Mouse (Mus musculus) heart, postnatal 4 days (tissue): ENCODE data around the gene Hs3st5. TPM values are rescaled to one million over a fixed set of nuclear protein-coding genes. Genes with fewer than 3 reads are reported as not detected.
"Not testable (repeated sequence)": the region's sequence is repeated elsewhere in the genome, so short reads cannot be mapped to it uniquely, and the experiment has no call there.

Experiments used
- DNase-seq: peaks from one replicate; pipeline ENCODE4 v3.0.0; 2021
- total RNA-seq, 2 experiments: library from RNA; stranded (reverse); gene quantifications; 2 replicates each; pipeline ENCODE4 v1.2.3; 2021

The Hs3st5 gene
- total RNA-seq, 2 experiments from 2014 or later = 0.77 to 1.0 TPM

- no peak for DNase-seq
These were observed 52.1 kb downstream of the Hs3st5 start for GRCm38 (mm10) chr10:36558736-36559135.

- DNase-seq = no peak
These were observed 60.6 kb downstream of the Hs3st5 start for GRCm38 (mm10) chr10:36567258-36567657.

- no peak for DNase-seq
These were observed 65.9 kb downstream of the Hs3st5 start for GRCm38 (mm10) chr10:36572540-36572939.

DNA sequence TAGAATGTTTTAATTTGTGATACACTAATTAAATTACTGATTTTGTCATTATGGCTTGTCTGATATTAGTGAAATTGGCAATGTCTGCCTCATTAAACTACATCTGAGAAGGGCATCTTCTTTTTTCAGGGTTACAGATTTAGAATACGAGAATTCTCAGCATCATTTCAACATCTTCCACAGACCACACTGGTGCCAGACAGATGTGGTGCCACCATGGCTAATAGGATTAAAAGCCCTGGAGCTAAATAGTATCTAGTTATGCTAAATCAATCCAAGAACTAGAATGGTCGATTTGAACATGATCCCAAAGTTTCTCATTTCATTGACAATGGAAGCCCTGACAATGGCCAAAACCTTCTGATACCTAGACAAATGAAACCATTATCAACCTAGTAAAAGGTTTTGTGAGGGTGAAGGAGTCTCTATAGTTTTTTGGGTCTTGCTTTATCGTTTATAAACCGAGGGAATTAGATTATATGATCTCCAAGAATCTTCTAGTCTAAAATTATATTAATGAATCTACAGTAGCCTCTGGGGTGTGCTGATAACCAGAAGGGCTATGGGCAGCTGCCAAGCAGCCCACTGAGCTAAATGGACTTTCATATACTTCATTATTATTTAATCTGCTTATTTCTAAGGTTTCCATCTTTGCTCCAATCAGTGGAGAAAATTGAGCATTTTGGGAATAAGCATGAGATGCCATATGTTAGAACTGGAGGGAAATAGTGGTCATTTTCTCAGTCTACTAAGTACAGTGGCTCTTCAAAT lies 71.9 kb downstream of the Hs3st5 start:
- no peak for DNase-seq

- DNase-seq = no peak
These were observed 103.8 kb downstream of the Hs3st5 start for GRCm38 (mm10) chr10:36610400-36610799.

- not testable (repeated sequence) for DNase-seq
These were observed 104.8 kb downstream of the Hs3st5 start for GRCm38 (mm10) chr10:36611415-36611814.

- no peak for DNase-seq
These were observed 116.4 kb downstream of the Hs3st5 start for GRCm38 (mm10) chr10:36623037-36623436.

DNA sequence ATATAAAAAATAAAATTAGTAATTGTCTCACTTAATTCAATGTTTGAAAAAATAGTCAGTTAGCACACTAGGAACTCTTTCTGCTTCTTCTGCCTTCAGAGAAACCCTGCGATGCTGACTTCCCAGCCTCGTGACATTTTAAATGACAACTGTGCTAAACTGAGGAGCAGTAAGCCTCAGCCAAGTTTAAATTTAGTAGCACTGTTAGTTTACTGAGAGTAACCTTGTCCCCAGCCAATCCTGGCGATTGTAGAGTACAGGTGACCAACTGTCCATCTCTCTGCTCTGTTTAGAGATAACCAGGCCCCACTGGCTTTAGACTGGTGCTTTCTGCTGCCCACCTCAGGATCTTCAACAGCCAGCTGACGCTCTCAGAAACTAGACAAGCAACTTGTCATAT lies 121.3 kb downstream of the Hs3st5 start:
- peak; percentile 10 for DNase-seq

- DNase-seq = no peak
These were observed 125.1 kb downstream of the Hs3st5 start for GRCm38 (mm10) chr10:36631746-36632145.

DNA sequence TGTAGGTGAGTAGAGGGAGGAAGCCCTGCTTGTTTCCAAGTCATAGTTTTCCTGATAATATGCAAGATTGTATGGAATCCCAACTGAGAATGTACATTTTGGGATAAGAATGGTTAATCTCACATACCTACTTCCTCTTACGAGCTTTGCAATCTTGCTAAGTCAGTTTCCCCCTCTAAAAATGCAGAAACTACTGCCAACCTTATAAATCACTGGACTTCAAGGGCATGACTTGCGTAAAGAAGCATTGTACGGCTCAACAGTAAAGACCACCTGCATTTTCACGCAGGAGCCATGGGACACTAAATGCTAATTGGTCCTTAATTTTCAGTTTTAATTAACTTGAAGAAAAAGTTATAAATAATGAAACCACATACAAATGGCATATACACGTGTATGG lies 144.0 kb downstream of the Hs3st5 start:
- DNase-seq = no peak

DNA sequence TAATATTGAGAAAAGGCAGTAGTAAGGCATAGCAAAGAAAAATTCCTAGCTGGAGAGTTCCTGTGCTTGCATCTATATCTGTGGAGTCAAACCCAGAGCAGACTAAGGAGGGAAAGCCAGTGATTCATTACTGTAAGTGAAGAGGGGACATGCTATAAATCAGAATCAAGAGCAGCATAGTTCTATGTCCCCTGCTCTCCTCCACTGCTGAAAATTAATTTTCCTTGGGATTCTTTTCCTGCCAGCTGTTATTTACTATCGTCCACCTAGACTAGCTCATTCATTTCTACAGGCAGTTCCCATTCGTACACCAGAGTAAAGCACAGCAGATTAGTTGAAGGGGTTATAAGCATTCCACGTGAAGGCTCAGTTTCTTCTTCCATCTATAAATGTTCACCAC lies 207.4 kb downstream of the Hs3st5 start:
- no peak for DNase-seq

- no peak for DNase-seq
These were observed 219.6 kb downstream of the Hs3st5 start for GRCm38 (mm10) chr10:36726239-36726638.

DNA sequence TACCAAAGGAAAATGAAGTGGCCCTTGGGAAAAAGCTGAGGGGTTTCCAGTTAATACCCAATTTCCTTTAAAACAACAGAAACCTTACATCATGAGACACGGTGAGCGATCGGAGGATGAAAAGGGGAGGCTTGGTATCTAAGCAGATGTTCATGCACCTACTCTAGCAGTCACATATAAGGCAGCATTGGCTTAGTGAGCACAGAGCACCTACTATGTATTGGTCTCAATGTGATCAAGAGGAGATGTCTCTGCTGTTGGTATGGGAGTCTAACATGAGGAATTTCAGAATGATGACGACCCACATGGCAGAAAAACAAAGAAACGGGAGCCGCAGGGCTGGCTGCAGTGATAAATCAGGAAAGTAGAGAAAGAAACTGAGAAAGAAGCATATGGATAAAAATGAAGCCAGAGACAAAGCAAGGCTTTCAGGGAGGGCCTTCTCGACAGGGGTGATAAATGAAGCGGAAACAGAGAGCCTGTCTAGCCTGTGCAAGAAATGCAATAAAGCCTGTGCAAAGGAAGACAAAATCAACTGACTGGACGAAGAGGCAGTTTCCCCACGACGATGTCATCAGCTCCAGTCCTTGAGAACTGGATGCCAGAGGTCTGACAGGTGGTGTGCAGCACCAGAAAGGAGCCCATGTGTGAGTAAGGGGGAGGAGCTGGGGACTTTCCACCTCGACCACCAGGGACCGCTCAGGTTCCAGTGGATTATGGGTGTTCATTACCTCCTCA lies 222.9 kb downstream of the Hs3st5 start:
- no peak for DNase-seq

DNA sequence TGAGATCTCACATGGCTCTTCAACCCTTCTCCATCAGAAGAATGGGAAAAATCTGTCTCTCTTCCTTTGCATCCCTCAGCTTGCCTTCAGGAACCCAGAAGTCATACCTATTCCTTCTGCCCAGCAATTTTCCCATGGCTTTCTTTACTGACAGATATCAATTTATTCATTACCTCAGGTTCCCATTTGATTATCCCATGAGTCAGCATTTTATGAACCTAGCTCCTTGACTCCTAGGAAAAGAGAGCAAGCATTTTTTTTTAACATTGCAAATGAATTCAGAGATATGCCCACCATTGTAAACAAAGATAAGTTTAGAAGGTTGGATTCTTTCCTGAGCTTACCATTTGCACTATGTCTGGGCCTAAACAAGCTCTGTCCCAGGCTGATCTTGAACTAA lies 232.8 kb downstream of the Hs3st5 start:
- no peak for DNase-seq

DNA sequence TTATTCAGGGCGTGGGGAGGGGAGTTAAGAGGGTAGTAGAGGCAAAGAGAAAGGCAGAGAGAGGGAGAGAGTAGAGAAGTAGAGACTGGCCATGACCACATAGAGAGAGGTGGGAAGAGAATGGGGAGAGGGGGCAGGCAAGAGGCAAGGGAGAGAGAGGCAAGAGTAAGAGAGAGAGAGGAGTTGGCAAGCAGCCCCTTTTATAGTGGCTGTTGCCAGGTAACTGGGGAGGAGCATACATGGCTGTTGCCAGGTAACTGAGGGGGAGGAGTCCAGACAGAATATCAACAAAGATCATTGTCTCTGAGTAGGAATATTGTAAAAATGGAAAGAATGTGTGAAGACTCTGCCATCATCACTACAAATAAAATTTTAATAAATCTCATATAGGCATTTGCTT lies 243.4 kb downstream of the Hs3st5 start:
- DNase-seq = no peak

DNA sequence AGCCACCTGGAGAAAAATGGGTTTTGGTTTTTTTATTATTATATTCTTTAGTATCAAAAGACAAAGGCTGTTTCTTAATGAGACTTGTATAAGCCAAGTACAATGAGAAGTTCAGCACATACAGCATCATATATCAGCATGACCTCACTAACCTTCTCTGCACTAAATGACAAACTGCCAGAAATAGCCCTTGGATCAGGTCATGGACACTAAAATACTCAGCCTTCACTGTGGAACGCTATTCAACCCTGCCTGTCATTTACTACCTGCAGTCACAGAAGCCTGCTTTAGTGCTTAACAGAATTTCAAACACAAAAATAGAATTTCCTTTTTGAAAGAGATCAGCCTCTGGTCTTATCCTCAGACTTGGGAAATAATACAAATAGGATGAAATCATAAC lies 247.9 kb downstream of the Hs3st5 start:
- no peak for DNase-seq

DNA sequence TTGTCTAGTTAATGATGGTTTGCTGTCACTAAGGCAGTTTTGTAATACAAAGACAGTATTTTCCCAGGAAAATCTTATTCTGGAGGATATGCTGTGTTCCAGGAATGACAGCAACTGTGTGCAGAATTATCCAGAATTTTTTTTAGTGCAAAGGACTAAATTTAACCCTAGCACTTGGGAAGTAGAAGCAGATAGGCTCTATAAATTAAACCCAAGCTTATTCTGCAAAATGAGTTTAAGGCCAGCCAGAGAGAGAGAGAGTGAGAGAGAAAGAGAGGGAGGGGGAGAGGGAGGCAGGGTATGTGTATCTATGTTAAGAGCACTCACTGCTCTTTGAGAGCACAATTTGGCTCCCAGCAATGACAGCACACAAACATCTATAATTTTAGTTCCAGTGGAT lies 267.0 kb downstream of the Hs3st5 start:
- no peak for DNase-seq

DNA sequence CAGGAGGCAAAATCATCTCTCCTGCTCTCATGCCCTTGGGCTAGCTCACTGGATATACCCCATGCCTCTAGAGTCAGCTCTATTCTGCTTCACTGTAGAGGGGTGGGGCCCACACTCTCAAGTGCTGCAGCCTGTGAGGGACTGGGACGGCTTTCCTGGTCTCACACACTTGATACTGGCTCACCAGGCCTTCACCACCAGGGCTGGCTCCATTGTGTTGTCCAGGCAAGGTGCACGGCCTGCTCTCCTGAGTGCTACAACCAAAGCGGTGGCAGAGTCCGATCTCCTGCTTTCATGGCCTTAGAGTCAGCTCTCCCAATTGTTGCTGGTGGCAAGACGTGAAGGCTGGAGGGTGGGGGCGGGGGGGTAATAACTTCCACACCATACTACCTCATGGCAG lies 268.3 kb downstream of the Hs3st5 start:
- no peak for DNase-seq

GRCm38 (mm10) chr10:36781641-36782040 lies 275.0 kb downstream of the Hs3st5 start:
- no peak for DNase-seq

DNA sequence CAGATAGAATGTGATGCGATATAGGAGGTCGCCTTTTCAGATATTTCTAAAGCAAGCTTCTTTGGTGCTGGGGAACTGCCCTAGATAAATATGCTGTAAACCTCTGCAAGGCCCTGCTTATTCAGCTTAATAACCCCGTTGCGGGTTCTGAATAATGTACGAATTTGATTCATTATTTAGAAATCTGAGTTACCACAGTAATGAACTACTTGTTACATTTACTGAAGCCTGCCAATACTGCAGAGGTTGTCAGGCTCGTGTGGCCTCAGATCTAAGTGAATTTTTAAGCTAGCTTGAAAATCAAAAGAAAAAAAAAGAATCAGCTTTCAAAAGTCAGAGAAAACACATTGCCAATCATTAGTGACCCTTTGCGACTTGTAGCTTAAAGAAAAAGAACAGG lies 280.4 kb downstream of the Hs3st5 start:
- no peak for DNase-seq

GRCm38 (mm10) chr10:36791771-36792170 lies 285.2 kb downstream of the Hs3st5 start:
- DNase-seq = no peak

DNA sequence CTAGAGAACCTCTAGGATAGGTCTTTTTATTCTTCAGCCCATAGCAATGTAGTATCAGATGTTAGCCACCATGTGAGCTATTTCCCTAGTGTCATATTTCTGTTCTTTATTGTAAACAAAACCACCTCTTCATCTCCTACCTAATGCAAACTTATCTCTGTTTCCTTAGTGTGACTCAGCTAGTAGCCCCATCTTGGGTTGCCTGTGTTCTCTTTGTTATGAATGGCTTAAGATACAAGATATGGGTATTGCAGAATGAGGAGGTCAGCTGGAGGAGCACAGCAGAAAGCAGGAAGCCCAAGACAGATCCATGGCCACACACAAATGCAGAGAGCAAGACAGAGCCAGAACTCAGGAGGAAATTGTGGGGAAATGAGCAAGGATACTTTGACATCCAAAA lies 288.7 kb downstream of the Hs3st5 start:
- DNase-seq = no peak

DNA sequence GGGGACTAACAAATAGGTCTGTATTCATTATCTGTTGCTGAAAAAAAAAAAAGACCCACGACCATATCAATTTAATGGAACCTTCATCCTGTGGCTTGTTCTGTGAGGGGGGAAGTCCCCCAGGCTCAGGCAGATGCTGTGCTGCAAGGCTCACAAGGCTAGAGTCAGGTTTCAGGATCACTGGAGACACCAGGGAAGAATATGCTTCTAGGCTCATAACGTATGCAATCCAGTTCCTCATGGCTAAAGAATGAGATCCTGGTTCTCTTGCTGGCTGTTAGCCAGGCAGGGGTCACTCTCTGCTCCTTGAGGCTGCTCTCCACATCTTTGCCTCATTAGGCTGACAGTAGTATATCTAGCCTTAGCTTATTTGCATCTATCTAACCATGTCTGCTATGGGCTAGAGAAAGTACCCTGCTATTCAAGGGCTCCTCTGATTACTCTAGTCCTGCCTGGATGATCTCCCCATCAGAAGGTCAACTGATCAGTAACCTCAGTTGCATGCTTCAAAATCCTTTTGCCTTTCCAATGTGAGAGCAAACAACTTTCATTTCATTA lies 294.4 kb downstream of the Hs3st5 start:
- no peak for DNase-seq

GRCm38 (mm10) chr10:36803705-36804104 lies 297.1 kb downstream of the Hs3st5 start:
- DNase-seq = no peak
